Mouse (Mus musculus) heart, adult 8-10 months (tissue): ENCODE measurements around the gene Zp3. TPM values are rescaled to one million over a fixed set of nuclear protein-coding genes. Genes with fewer than 3 reads are reported as not detected.

Experiments
- DNase-seq: peaks from one replicate; pipeline ENCODE4 v3.0.0; 2022; ENCODE audit warnings: low spot score
- total RNA-seq, 4 experiments: library from RNA; stranded (reverse); gene quantifications; 2 replicates each; pipeline ENCODE4 v1.2.4; 2022

The Zp3 gene
- not detected for total RNA-seq

DNA sequence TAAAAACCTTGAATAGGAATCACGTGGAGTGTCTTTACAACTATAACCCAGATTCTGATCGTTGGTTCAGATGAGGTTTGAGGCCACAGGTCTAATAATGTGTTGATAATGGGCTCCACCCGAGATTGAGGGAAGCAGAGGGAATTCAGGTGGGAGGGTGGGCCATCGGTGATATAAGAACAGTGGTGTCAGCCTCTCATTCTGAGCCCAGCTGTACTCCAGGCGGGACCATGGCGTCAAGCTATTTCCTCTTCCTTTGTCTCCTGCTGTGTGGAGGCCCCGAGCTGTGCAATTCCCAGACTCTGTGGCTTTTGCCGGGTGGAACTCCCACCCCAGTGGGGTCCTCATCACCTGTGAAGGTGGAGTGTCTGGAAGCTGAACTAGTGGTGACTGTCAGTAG is at the start of gene Zp3:
Gene Zp3, plus strand, starts transcription at position 196 of the 400 bp plus-strand sequence.
- DNase-seq: no peak

DNA sequence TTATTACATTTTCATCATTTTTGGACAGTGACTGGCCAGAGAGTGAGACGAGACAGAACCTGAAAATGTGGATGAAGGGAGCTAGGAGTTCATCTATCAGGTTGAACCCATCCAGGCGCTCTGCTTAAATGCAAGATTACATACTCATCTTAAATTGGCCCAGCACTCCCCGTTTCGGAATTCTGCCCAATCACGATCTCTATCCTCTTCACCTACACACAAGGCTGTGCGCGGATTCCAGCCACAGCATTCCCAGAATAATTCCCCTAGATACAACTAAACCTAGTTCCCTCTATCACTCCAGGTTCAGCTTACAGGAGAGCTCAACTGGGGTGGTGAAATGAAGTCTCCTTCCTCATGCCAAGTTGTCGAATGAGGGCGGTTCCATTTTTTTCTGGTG is 48.4 kb upstream of the Zp3 start:
- DNase-seq: no peak

DNA sequence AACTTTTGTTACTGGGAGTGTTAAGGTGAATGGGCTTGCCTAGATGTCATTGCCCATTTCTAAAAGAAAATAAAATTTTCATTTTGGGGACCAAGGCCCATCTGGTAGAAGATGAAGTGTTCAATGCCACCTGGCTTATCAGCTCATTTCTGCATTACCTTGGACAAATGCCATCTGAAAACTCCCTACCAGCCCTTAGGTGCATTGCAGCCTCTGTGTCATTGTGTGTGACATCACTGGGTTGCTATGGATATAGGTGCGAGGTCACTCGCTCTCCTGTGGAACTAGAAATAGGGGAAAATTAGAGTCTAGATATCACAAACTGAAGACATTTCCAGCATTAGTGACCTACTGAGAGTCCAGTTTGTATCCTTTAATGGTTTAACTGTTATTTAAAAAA is 47.5 kb upstream of the Zp3 start:
- DNase-seq: no peak

DNA sequence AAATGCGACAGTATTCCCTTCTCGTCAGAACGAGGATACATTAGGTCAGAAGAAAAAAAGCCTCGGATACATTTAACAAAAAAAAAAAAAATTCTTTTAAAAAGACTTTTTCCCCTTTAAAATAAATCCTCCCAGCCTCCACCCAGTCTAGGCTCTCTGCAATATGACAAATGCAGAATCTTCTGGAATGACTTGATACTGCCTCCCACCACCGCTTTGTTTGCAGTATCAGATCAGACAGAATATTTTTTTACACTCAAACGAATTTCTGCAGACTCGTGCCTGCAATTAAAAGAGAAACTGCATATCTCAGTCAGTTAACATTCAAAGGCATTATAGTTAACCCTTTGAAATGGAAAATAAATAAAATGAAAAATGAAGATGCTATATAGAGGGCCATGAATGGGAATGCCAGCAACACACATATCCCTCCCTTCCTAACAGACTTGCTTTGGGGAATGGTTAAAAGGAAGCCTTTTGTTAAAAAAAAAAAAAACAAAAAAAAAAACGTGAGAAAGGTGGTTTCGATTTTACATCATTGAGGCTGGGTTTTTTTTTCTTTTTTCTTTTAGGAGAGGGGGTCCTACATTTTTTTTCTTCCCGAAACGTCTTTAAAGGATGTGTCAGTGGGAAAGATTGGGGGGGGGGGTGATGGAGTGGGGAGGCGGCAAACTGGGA is 46.5 kb upstream of the Zp3 start:
- no peak for DNase-seq

- DNase-seq: peak; percentile 56
Measured at GRCm38 (mm10) chr5:135933900-135934441, 45.9 kb upstream of the Zp3 start.

GRCm38 (mm10) chr5:135934481-135935175 is 45.3 kb upstream of the Zp3 start, which contains the start of gene Ywhag:
Gene Ywhag (minus strand): TSS chr5:135934616.
- peak; percentile 96 for DNase-seq

GRCm38 (mm10) chr5:135935176-135935523 is 44.7 kb upstream of the Zp3 start:
- DNase-seq: no peak

DNA sequence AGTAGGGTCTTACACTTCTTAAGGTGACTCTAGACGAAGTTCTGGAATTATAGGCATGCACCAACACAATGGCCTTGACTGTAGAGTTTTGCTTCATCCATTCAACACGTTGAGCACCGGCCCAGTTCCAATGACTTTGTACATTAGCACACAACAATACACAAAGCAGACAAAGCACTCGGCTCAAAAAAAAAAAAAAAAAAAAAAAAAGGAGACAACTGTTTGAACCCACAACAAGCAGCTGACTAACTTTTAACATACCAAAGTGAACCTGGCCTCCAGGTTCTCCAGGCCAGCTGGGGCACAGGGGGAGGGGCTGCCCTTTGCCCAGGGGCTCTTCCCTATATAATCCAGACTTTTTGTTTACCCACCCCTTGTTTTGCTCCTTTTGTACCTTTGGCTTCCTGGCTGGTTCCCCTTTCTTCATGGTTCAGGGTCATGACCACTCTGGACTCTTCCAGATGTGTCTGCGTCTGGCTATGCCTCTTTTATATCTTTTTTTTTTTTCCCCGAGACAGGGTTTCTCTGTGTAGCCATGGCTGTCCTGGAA is 44.2 kb upstream of the Zp3 start:
- DNase-seq: no peak

GRCm38 (mm10) chr5:135940587-135940986 is 39.3 kb upstream of the Zp3 start:
- DNase-seq: peak; percentile 52

DNA sequence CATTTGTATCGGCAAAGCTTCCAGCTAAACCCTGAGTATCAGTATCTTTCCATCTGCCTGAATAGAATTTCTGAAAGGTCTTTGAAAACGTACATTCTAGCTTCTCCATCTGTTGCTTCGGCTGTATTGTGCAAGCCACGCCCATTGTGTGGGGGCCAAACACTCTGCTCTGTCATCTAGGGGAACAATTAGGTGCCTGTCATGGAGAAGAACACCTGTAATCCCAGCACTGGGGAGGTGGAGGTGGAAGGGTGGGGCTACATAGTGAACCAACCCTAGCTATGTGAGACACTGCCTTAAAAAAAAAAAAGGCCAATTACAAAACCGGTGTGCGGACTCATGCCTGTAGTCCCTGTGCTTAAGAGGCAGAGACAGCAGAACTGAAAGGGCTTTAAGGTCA is 37.2 kb upstream of the Zp3 start:
- no peak for DNase-seq

- no peak for DNase-seq
Measured at GRCm38 (mm10) chr5:135945916-135946408, 33.9 kb upstream of the Zp3 start.

DNA sequence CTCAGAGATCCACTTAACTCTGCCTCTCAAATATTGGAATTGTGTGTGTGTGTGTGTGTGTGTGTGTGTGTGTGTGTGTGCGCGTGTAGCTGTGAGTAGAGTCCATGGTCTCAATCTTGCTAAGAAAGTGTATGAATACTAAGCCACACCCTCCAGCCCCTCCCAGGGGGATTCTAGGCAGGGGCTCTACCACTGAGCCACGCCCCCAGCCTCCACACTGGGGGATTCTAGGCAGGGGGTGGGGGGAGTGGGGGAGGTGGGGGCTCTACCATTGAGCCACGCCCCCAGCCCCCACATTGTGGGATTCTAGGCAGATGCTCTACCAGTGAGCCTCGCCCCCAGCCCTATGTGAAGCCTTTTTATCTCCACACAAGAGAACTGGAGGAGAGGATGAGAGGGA is 33.3 kb upstream of the Zp3 start:
- DNase-seq: no peak

DNA sequence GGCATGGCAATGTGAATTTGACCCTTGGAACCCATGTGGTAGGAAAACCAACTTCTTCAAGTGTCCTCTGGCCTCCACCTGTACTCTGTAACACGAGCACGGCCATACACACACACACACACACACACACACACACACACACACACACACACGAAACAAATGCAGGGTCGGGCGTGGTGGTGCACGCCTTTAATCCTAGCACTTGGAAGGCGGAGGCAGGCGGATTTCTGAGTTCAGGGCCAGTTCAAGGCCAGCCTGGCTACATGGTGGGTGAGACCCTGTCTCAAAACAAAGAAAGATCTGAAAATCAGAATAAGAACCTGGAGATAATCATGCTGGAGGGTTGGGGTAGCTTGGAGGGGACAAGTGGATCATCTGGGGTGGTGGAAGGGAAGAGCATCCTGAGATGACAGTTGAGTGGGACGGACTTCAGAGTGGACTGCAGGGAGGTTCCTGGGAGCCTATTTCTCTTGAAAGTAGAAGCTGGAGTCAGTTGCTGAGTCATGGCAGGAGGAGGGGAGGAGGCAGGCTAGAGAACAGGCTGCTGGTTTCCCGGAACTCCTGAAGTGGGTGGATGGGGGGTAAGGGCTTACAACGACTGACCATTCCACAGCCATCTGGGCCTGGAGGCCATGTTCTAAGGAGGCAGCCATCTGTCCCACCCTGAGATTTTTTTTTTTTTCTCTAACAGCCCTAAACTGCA is 29.0 kb upstream of the Zp3 start:
- DNase-seq: no peak

- no peak for DNase-seq
Measured at GRCm38 (mm10) chr5:135951660-135952059, 28.2 kb upstream of the Zp3 start.

DNA sequence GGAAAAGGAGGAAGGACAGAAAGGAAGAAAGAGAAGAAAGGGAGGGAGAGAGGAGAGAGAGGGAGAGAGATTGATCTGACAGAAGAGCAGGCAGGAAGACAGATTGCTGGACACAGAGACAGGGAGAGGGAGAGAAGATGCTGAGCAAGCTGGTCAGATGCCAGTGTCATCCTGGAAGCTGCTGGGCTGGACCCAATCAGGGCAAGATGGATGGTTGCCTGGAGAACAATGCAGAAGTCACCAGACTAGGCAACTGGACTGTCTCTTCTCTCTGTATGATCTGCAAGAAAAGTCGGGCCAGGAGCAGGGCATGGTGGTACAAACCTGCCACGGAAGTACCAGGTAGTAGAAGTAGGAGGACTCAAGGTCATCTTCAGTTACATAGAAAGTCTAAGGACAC is 27.1 kb upstream of the Zp3 start:
- no peak for DNase-seq

- DNase-seq: no peak
Measured at GRCm38 (mm10) chr5:135956300-135957206, 23.3 kb upstream of the Zp3 start.

DNA sequence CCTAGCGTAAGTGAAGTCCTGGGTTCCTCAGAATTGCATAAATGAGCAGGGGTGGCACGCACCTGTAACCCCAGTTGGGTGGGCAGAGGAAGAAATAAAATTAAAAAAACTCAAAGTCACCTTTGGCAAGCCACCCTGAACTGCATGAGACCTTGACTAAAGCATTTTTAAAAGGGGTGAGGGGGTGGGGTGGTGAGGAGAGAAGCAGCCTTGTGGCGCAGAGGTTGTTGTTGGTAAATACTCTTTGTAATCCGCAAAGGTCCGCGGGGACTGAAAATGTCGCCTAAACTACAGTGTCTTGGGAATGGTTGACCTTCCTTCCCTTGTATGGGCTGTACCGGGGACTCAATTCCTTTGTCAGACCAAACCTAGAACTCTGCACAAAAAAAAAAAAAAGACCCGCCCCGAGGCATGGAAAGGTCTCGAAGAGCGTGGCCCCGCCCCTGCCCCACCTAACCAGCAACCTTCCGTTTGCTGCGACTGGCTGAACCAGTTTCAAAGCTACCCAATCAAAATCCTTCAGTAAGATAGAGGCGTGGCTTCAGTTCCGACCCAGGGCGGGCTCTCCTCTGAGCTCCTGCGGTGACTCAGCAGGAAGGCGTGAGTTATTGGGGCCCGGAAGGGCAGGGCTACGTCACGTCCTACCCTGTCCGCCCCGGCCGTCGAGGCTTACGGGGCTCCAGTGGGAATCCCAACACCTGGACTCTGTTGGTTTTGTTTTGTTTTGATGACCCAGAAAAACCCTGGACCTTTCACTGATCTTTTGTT is 22.5 kb upstream of the Zp3 start:
- peak; percentile 98 for DNase-seq

DNA sequence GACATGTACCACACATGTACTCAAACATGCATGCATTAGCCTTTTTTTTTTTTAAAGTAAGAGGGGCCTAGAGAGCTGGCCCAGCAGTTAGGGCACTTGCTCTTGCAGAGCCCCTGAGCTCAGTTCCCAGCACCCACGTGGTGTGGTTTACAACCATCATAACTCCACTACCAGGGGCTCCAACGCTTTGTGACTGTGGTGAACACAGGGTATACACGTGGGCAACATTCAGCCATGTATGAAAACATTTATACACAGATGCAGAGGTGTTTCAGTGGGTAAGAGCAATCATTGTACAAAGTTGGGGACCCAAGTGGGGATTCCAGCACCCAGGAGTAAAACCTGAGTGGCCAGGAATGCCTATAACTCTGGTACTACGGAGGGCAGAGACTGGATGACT is 21.5 kb upstream of the Zp3 start:
- DNase-seq: no peak

DNA sequence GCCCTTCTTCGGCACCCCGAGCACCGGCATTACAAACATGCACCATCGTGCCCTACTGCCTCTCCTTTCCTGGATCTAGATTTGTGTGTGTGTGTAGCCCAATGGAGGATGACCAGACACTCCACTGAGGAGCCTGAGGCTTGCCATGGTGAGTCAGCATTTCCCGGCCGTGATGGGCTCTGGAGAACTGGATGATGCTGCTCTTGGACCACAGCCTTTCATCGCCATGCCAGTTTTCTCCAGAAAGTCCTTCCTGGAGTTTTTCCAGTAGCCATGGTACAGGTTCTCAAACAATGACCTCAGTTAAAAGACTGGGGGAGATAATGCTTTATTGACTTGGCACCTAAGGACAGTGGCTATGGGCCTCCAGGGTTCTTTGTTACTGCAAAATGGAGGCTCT is 20.0 kb upstream of the Zp3 start:
- DNase-seq: no peak

DNA sequence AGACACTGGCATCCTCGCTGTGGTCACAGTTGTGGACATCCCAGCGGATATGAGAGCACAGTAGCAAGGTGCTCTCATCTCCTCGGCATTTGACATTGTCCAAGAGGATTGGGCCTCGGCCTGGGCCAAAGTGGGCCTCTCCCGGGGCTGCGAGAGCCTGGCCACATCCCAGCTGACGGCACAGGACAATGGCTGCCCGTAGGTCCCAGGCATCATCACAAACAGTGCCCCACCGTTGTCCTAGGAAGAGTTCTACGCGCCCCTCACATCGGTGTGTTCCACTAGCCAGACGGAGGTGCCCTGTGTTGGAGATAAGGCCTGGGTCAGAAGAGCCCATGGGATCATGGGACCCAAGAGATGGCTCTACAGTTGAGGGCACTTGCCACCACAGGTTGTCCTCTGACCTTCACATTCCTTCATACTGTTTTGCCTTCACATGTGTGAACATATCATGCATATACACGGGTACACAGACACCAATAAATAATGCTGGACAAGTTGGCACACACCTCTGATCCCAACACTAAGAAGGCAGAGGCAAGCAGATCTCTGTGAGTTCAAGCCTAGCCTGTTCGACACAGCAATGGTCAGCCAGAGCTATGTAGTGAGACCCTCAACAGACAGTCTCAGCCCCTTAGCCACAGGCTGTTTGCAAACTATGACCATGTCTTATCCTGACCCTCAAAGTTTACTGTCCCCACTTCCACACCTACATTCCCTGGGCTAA is 18.8 kb upstream of the Zp3 start:
- no peak for DNase-seq
